Mouse (Mus musculus) spleen, postnatal 14 days (tissue): Measurements from ENCODE around the gene Agbl1.

Source experiments
- DNase-seq, 2 experiments: peaks; one replicate each; pipeline ENCODE4 v3.0.0; 2021 to 2022; ENCODE audit warnings: low spot score in 2 of 2

Gene Agbl1

DNA sequence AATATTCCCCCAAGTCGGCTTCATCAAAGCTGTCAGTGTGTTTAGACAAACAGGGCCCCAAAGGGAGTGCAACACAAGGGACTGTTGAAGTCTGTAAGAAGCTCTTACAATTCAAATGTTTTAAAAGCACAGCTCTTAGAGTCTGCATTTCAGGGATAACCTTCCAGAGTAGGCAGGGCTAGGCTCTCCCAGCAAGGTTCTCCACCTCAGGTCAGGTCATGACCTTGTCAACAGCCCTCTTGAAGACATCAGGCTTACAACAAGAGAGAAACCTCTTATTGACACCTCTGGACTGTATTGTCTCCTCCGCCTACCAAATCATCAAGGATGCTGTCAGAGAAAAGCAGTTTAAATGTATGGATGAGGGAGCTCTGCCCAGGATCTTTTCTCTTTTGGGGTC lies 692.0 kb downstream of the Agbl1 start:
- DNase-seq, result no peak

DNA sequence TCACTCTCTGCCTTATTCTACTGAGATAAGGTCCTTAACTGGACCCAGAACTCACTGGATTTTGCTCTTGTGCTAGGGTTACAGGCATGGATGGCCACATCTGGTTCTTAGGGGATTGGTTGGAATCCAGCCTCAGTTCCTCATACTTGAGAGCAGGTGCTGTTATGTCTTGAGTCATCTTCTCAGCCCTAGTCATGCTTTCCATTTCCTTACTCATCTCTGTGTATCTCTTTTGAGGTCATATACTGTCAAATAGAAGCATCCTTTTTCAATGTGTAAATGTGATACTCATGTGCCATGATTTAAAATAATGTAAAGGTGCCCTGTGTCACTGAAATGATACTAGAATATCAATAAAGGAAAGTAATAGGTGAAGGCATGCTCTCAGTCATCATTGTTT lies 705.5 kb downstream of the Agbl1 start:
- no peak for DNase-seq

DNA sequence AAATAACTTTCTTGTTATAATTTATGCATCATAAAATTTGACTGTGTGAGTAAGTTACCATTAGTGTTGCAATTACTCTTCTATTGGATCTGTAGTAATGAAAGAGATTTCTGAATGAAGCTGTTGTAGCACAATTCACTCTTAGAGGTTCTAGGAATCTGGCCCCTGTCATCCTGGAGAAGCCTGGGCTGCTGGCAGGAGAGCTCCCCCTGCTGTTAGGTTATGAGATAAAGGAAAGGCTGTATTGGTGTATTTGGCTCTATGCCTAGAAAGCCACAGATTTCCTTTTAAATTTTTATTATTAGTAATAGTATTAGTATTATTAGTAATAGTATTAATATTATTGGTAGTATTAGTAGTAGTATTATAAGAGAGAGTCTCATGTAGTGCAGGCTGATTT lies 711.8 kb downstream of the Agbl1 start:
- no peak for DNase-seq

DNA sequence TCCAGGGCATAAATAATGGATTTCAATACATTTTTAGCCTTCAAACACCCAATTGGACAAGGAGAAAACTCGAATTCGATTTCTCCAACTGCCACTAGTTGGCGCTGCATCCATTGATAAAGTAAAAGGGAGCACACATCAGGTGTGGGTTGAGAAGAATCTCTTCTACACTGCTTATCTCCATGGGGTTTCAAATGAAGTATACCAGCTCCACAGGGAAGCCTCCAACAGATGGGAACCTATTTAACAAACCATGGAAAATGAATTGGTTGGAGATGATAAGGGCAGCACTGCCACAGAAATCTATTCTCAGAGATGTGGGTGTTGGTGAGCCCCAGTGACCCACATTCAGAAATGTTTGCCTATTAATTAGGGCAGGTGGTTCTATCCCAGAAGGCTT lies 741.6 kb downstream of the Agbl1 start:
- DNase-seq, result no peak

DNA sequence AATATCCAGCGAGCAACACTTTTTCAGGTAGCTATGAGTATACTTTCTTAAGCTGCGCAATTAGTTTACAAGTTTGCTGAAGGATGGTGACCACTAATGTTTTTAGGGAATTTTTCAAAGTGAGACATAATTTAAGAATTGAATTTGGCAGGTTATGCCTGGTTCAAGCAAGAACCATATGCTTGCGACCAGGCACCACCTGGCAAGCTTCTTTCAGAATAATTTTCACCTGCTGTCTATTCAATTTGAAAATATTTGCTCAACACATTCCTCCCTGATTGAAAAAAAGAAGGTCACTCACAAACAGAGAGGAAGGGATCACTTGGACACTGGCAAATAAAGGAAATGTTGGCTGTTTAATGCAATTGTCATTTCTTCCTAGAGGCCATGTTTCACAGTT lies 779.9 kb downstream of the Agbl1 start:
- DNase-seq, result no peak

DNA sequence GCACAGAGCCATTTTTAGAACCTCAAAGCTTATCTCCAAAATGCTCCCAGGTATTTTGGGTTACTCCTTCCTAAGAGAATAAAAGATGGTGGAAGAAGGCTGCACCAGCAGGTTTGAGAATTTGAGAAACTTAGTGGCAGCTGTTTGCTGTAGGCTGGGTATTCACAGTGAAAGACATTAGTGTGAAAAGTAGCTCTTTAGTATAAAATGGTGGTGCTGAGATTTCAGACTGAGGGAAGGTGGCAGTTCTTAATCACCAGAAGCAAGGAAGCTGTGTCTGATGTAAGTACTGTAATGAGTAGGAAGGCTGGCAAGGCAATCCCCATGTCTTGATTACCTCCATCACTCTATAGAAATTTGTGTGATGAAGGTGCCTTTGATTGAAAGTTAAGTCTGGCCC lies 799.3 kb downstream of the Agbl1 start:
- no peak for DNase-seq

DNA sequence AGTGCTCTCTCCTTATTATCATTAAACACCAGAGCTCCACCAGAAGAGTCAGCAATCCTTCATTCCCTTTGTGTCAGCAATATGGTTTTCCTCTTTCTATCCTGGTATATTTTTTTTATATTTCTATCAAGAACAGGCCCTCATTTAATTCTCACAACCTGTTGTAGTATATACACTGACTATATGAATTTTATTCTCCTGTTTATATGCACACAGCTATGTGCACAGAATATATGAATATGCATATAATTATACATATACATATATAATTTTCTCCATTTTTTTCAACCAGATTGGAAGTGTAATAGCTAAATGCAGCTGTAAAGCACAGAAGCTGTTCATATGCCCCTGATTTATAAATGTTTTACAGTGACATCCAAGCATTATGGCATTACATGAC lies 846.3 kb downstream of the Agbl1 start:
- DNase-seq, result no peak

DNA sequence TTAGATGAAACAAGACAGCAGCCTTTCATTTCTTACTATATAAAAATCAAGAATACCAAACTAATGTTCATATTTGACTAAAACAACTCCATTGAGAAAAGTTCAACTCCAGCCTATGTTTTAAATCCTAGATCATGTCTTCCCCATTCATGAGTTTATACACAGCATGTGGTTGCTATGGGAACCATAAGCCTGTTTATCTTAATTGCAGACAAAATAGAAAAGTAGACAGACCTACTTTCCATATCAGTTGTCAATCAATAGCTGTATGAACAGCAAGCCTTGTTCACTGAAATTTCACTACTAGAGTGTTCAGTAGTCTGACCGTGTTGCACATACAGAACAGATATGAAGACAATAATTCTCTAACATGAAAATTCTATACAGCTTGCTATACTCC lies 857.6 kb downstream of the Agbl1 start:
- DNase-seq, result no peak

DNA sequence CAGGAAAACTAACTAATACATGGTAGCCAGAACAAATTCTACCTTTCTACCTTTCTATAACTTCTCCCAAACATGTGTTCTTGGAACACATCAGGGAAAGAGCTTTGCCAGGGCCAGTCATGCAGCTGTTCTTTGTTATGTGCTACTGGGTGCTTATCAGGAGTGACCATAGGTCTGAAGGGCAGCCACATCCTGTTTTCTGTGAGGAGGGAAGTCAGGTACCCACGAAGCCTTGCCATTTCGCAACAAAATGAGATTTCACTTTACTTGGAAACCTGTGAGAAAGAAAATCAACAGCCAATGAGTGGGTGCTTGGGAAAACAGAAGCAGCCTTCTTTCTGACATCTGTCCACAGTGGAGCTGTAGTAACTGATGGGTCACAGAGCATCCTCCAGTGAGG lies 865.5 kb downstream of the Agbl1 start:
- DNase-seq, result no peak

DNA sequence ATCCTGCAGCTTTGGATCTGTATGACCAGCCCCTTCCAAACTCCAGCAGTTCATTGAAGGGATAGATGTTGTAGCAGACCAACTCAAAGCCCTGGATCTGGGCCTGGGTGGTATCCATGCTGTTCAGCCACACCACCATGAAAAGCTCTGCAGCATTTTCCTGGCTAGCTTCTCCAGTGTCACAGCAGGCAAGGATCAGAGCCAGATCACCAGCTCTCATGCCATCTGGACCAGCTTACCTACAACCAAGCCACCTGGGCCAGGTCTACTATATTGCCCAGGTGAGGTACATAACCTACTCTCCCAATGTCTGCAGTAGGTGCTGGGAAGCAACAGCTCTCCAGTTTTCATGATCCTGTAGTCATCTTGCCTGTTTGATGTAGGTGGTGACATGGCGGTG lies 884.3 kb downstream of the Agbl1 start:
- no peak for DNase-seq

DNA sequence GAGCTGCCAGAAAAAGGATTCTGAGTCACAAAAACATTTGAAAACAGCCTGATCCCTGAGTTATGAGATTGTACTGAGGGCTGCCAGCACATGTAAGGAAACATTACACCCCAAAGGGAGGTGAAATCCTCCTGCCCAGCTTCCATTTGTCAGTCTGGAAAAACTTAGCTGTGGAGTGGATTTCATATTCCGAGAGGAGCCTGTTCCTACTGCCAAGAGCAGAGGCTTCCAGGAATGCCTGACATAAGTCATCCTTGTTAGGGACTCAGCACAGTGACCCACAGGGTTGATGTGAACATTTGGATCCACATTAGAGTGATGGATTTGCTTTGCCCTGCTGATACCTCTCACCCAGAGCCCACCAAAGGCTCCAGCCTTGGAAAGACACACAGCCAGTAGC lies 899.4 kb downstream of the Agbl1 start:
- DNase-seq, result no peak

DNA sequence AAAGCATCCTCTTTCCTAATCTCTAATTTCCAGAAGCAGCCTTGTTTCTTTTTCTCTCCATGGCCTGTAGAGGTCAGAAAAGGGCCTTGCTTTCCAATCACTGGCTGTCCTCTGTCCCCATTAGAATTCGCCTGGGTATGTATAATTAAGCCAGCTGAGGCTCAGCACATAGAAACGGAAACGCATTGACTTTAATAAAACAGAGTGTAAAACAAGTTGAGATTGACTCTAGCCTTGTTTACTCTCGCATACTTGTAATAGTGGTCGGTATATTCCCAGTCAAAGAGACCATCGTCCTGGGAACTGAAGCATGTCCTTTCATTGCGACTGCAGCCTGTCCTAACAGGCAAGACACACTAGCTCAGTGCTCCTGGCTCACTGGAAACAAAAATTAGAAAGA lies 902.3 kb downstream of the Agbl1 start:
- no peak for DNase-seq

DNA sequence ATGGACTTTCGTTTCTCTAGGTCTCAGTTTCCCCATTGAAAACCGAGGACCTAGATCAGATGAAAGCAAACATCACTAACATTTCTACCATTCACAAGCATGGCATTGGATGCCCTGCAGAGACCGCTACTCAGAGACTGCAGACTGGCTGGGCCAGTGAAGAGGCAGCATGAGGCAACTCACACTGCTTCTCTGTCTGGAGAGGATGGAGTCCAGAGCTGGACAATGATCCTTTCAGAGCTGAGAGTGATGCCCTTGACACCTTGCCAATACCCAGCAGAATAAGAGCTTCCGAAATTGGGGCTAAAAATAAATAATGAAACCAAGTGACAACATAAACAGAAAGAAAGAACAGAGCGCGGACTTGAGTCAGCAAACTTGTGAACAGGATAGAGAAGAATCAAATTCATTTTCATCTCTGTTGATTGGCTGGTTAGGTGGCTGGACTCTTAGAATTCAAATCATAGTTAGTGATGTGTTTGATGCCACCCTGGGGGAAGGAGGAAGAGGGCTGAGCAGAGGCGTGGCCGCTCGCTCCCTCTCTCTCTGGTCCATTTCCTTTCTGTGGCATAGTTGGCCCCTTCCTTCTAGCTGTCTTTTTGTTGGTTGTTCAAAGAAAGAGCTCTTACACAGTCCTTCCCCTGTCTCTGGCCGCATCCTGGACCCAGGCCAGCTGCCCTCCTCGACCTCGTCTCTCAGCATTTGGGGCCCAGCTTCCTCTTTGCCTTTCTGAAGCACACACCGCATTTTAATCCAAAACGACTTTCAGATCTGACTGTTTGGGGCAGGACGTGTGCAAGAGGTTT lies 903.1 kb downstream of the Agbl1 start:
- DNase-seq, result peak in 1 of 2 experiments; percentile 3

DNA sequence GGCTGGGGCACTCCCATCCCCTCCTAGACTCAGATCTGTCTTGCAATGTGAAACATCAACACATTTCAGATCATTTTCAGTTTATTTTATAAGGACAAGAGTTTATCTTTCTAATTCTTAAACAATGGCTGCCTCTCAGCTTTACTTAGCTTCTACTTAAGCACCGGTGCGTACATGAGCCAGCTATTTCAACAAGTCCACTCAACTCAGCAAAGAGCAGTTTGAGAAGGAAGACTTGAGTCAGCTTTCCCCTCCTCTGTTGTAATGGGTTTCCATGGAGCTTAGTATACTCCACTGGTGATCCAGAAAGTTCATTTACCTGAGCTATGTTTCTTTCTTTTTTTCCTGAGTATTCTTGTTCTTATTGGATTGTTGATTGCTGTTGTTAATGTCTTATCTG lies 905.2 kb downstream of the Agbl1 start:
- no peak for DNase-seq

DNA sequence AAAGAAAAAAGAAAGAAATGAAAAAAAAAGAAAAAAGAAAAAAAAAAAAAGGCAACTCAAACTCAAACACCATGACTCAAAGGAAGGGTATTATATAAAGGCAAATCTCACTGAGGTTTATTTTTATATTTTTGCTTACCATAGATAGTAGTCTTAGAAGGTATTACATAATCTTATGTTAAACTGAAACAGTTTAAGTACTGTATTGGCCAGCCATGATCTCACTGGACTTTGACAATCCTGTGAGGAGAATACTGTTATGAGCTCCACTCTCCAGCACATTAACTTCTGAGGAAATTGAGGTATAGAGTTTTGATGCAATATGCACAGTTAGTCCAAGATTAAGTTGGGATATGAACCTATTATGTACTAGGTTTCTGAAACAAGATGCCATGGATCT lies 909.0 kb downstream of the Agbl1 start:
- no peak for DNase-seq

DNA sequence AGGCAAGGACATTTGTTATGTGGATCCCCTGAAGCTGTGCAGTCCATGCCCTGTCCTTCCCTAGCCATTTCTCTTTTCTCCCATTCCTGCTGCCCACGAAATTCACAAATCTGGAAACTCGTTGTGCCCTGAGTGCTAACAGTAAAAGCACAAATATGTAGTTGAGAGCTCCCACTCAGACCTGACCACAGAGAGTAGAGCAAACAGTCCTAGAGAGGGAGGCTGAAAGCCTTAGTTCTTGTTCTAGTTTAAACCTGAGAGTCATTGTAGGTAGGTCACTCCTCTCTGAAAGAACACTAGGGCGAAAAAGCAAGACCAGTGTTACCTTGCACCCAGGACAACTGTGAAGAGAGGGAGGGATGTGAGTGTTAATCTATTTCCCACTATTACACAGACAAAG lies 917.8 kb downstream of the Agbl1 start:
- DNase-seq, result no peak

DNA sequence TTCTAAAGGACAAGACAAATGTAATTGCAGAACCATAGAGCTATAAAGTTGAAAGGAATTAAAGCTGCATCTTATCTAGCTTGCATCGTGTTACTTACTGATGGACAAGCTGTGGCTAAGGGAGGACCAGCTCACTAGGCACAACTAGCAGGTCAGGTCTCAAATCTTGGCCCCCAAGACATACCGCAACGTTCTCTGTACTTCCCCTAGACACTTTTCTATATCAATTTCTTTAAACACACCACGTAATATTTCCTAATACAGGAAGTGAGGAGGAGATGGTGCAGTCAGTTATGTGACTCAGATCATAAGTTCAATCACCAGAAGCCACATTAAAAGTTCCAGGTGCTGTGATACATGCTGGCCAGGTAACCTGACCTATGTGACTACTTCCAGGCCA lies 919.1 kb downstream of the Agbl1 start:
- no peak for DNase-seq

DNA sequence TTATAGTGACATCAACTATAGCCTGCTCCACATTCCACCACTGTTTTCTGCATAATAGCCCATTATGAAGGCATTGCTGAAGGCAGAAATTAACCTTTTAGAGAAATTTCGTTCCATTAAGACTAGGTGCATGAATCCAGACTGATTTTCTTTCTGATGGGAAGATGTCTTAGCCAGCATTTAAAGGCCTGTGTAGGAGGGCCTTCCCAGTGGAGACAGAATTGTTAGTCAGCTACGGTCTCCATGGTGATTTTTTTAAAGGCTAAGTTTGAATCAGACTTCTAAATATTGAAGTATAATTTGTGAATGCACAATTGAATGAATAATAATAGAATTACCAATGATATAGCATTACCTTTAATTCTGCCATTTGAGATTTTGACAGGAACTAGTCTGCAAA lies 920.2 kb downstream of the Agbl1 start:
- no peak for DNase-seq

DNA sequence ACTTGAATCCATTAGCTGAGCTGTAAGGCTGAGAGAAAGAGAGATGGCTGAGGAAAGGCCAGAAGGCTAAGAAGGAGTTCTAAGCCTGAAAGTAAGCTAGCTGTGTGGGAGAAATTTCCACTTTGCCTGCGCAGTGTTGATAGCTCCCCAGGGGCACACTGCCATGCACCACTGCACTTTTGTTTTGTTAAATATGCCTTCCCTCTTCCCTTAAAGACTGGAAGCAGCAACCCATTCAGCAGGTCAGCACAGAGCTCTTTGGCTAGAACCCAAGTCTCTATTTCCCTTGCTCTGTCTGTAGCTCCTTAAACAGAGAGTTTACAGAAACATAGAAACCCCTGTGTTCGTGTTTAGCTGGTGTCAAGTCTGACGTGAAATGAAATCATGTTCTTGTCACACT lies 922.7 kb downstream of the Agbl1 start:
- DNase-seq, result no peak

DNA sequence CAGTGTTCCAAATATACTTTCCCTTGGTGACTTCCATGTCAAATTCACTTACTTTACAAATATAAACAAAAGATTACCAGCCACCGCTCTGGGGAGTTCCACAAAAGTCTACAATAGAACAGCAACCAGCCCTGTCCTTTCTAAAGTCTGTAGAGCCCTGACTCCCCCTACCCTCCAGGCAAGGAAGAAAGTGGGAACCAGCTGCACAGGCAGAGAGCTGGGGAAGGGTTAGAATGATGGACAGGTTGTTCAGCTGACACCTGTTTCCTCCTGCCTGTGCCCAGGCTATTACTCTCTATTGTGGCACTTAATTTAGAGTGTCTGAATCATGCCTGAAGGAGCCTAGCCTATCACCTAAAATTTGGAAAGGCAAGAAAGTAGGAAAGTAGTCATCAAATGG lies 923.2 kb downstream of the Agbl1 start:
- no peak for DNase-seq

DNA sequence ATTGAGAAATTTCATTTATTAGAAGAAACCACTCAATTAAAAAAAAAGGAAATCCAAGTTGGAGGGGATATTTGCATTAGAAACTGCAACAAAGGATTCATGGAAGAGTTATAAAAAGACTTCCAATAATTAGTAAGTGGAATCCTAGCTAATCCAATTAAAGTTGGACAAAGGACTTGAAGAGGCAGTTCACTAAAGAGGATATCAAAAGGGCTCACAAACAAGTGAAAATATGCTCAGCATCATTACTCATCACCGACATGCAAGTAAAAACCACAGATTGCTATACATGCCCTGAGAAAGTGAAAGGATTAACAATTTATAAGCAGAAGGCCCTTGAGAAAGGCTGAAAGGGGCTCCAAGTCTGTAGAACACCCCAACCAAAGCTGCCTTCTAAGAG lies 935.2 kb downstream of the Agbl1 start:
- no peak for DNase-seq
